Mouse (Mus musculus) embryonic facial prominence, embryonic 12.5 days (tissue): ENCODE measurements at regions not wholly inside any gene's neighbourhood (a gene's known extent, or its start where the extent isn't known, plus 50 kb on each side); places are given as distances from the start of the nearest gene placed in this dataset.

Source experiments
- ATAC-seq: fragments of 200-750 bp; cut with Nextera tagmentation; 2 replicates; pipeline ENCODE4 v1.8.0; 2017; ENCODE audit not compliant: insufficient number of reproducible peaks, insufficient read depth, low FRiP score, low TSS enrichment
- H3K27ac ChIP-seq: fragments of 300-500 bp; sonication (generic); 2 replicates; pipeline ENCODE4 v1.5.1; 2016; ENCODE audit warnings: mild to moderate bottlenecking
- H3K27me3 ChIP-seq: fragments of 300-500 bp; sonication (generic); 2 replicates; pipeline ENCODE4 v1.6.1; 2016; ENCODE audit warnings: mild to moderate bottlenecking, moderate library complexity
- H3K36me3 ChIP-seq: fragments of 300-500 bp; sonication (generic); 2 replicates; pipeline ENCODE4 v1.6.1; 2016; ENCODE audit warnings: mild to moderate bottlenecking
- H3K4me1 ChIP-seq: fragments of 300-500 bp; sonication (generic); 2 replicates; pipeline ENCODE4 v1.6.1; 2016
- H3K4me2 ChIP-seq: fragments of 300-500 bp; sonication (generic); replicated peaks from 2 replicates; pipeline ENCODE4 v1.6.1; 2016; ENCODE audit warnings: mild to moderate bottlenecking, moderate library complexity
- H3K4me3 ChIP-seq: fragments of 300-500 bp; sonication (generic); 2 replicates; pipeline ENCODE4 v1.5.1; 2016; ENCODE audit warnings: mild to moderate bottlenecking
- H3K9ac ChIP-seq: fragments of 300-500 bp; sonication (generic); 2 replicates; pipeline ENCODE4 v1.6.1; 2016; ENCODE audit warnings: mild to moderate bottlenecking, moderate library complexity
- H3K9me3 ChIP-seq: fragments of 300-500 bp; sonication (generic); 2 replicates; pipeline ENCODE4 v1.6.1; 2016; ENCODE audit warnings: mild to moderate bottlenecking, moderate library complexity
- WGBS: fragments of 180-500 bp; shearing (Covaris S2); methylation state at CpG from one replicate; pipeline ENCODE4 v1.1.7; 2016; 5-methylcytosine and 5-hydroxymethylcytosine counted together

- H3K4me1 ChIP-seq = no peaks in the 10 kb centered on the region
- H3K9ac ChIP-seq = no peak overlapping the region
- H3K4me3 ChIP-seq = no peak overlapping the region
- no peaks in the 10 kb centered on the region for H3K9me3 ChIP-seq
- H3K4me2 ChIP-seq = no peak overlapping the region
- no peaks in the 10 kb centered on the region for H3K27me3 ChIP-seq
- ATAC-seq = no peak
- H3K36me3 ChIP-seq = no peaks in the 10 kb centered on the region
- no peak overlapping the region for H3K27ac ChIP-seq
- 90% methylated on average over 7 of the region's 7 CpGs for WGBS
These were observed 89.1 kb downstream of the Kcnj2 start for GRCm38 (mm10) chr11:111155023-111155422.

- Histone ChIP-seq H3K27me3 (no peaks in the 10 kb centered on the region), H3K4me2 (no peak overlapping the region), H3K36me3 (no peaks in the 10 kb centered on the region), H3K4me3 (no peak overlapping the region), H3K4me1 (no peaks in the 10 kb centered on the region), H3K27ac (no peak overlapping the region), H3K9ac (no peak overlapping the region), H3K9me3 (no peaks in the 10 kb centered on the region)
- 81% methylated on average over 7 of the region's 7 CpGs for WGBS
- no peak for ATAC-seq
These were observed 89.8 kb downstream of the Kcnj2 start for GRCm38 (mm10) chr11:111155747-111156146.

- no peak for ATAC-seq
- no peaks in the 10 kb centered on the region for H3K36me3 ChIP-seq
- H3K9me3 ChIP-seq = no peaks in the 10 kb centered on the region
- no peaks in the 10 kb centered on the region for H3K27me3 ChIP-seq
- H3K4me2 ChIP-seq = no peak overlapping the region
- H3K27ac ChIP-seq = no peak overlapping the region
- no peak overlapping the region for H3K9ac ChIP-seq
- no peaks in the 10 kb centered on the region for H3K4me1 ChIP-seq
- 73% methylated on average over 2 of the region's 2 CpGs for WGBS
- H3K4me3 ChIP-seq = no peak overlapping the region
These were observed 93.3 kb downstream of the Kcnj2 start for GRCm38 (mm10) chr11:111159299-111159698.

- no peaks in the 10 kb centered on the region for H3K9me3 ChIP-seq
- ATAC-seq = no peak
- H3K27me3 ChIP-seq = no peaks in the 10 kb centered on the region
- H3K4me3 ChIP-seq = no peak overlapping the region
- H3K36me3 ChIP-seq = no peaks in the 10 kb centered on the region
- no peak overlapping the region for H3K27ac ChIP-seq
- no peaks in the 10 kb centered on the region for H3K4me1 ChIP-seq
- no peak overlapping the region for H3K9ac ChIP-seq
- H3K4me2 ChIP-seq = no peak overlapping the region
These were observed 98.9 kb downstream of the Kcnj2 start for GRCm38 (mm10) chr11:111164907-111165306.

- Histone ChIP-seq H3K9me3 (no peaks in the 10 kb centered on the region), H3K27me3 (no peaks in the 10 kb centered on the region), H3K9ac (no peak overlapping the region), H3K4me3 (no peak overlapping the region), H3K4me2 (no peak overlapping the region), H3K36me3 (no peaks in the 10 kb centered on the region), H3K4me1 (no peaks in the 10 kb centered on the region), H3K27ac (no peak overlapping the region)
- 85% methylated on average over 5 of the region's 5 CpGs for WGBS
- ATAC-seq = no peak
These were observed 104.3 kb downstream of the Kcnj2 start for GRCm38 (mm10) chr11:111170174-111170800.

- no peaks in the 10 kb centered on the region for H3K4me1 ChIP-seq
- no peak overlapping the region for H3K9ac ChIP-seq
- no peak overlapping the region for H3K4me2 ChIP-seq
- no peak for ATAC-seq
- 89% methylated on average over 4 of the region's 4 CpGs for WGBS
- H3K4me3 ChIP-seq = no peak overlapping the region
- no peak overlapping the region for H3K27ac ChIP-seq
- H3K9me3 ChIP-seq = no peaks in the 10 kb centered on the region
- no peaks in the 10 kb centered on the region for H3K36me3 ChIP-seq
- H3K27me3 ChIP-seq = no peaks in the 10 kb centered on the region
These were observed 107.6 kb downstream of the Kcnj2 start for GRCm38 (mm10) chr11:111173525-111173924.

GRCm38 (mm10) chr11:111175566-111175965 is 109.6 kb downstream of the Kcnj2 start:
- no peaks in the 10 kb centered on the region for H3K9me3 ChIP-seq
- H3K9ac ChIP-seq = no peak overlapping the region
- H3K27ac ChIP-seq = no peak overlapping the region
- H3K4me1 ChIP-seq = no peaks in the 10 kb centered on the region
- H3K4me3 ChIP-seq = no peak overlapping the region
- no peak for ATAC-seq
- H3K36me3 ChIP-seq = no peaks in the 10 kb centered on the region
- H3K4me2 ChIP-seq = no peak overlapping the region
- no peaks in the 10 kb centered on the region for H3K27me3 ChIP-seq
- WGBS = 71% methylated on average over 3 of the region's 3 CpGs

- no peaks in the 10 kb centered on the region for H3K9me3 ChIP-seq
- H3K9ac ChIP-seq = no peak overlapping the region
- no peaks in the 10 kb centered on the region for H3K4me1 ChIP-seq
- 73% methylated on average over 4 of the region's 4 CpGs for whole genome bisulfite sequencing
- H3K27ac ChIP-seq = no peak overlapping the region
- no peak overlapping the region for H3K4me3 ChIP-seq
- H3K4me2 ChIP-seq = no peak overlapping the region
- no peak for ATAC-seq
- H3K27me3 ChIP-seq = no peaks in the 10 kb centered on the region
- no peaks in the 10 kb centered on the region for H3K36me3 ChIP-seq
These were observed 111.6 kb downstream of the Kcnj2 start for GRCm38 (mm10) chr11:111177516-111177915.

- Histone ChIP-seq H3K4me2 (no peak overlapping the region), H3K4me1 (no peaks in the 10 kb centered on the region), H3K36me3 (no peaks in the 10 kb centered on the region), H3K4me3 (no peak overlapping the region), H3K9ac (no peak overlapping the region), H3K27ac (no peak overlapping the region), H3K27me3 (no peaks in the 10 kb centered on the region), H3K9me3 (no peaks in the 10 kb centered on the region)
- WGBS = 89% methylated on average over 4 of the region's 4 CpGs
- no peak for ATAC-seq
These were observed 131.5 kb downstream of the Kcnj2 start for GRCm38 (mm10) chr11:111197422-111197821.

GRCm38 (mm10) chr11:111200512-111200911 is 134.5 kb downstream of the Kcnj2 start:
- Histone ChIP-seq H3K36me3 (no peaks in the 10 kb centered on the region), H3K27ac (no peak overlapping the region), H3K27me3 (no peaks in the 10 kb centered on the region), H3K9ac (no peak overlapping the region), H3K4me3 (no peak overlapping the region), H3K9me3 (no peaks in the 10 kb centered on the region), H3K4me2 (no peak overlapping the region), H3K4me1 (no peaks in the 10 kb centered on the region)
- no peak for ATAC-seq
- WGBS = 72% methylated on average over 2 of the region's 2 CpGs

- Histone ChIP-seq H3K9me3 (no peaks in the 10 kb centered on the region), H3K4me1 (no peaks in the 10 kb centered on the region), H3K36me3 (no peaks in the 10 kb centered on the region), H3K9ac (no peak overlapping the region), H3K27me3 (no peaks in the 10 kb centered on the region), H3K4me2 (no peak overlapping the region), H3K4me3 (no peak overlapping the region), H3K27ac (no peak overlapping the region)
- ATAC-seq = no peak
These were observed 136.8 kb downstream of the Kcnj2 start for GRCm38 (mm10) chr11:111202780-111203179.

GRCm38 (mm10) chr11:111210565-111210964 is 144.6 kb downstream of the Kcnj2 start:
- H3K4me1 ChIP-seq = peaks cover 7% of the 10 kb centered on the region
- H3K9ac ChIP-seq = no peak overlapping the region
- no peaks in the 10 kb centered on the region for H3K27me3 ChIP-seq
- H3K4me2 ChIP-seq = no peak overlapping the region
- H3K27ac ChIP-seq = no peak overlapping the region
- no peak for ATAC-seq
- H3K9me3 ChIP-seq = no peaks in the 10 kb centered on the region
- no peaks in the 10 kb centered on the region for H3K36me3 ChIP-seq
- H3K4me3 ChIP-seq = no peak overlapping the region
